Mouse (Mus musculus) brain, embryonic 14.5 days (tissue): ENCODE measurements at regions not wholly inside any gene's neighbourhood (a gene's known extent, or its start where the extent isn't known, plus 50 kb on each side); places are given as distances from the start of the nearest gene placed in this dataset.

Source experiments
- CTCF ChIP-seq: fragments of 200-500 bp; IDR thresholded peaks from 2 replicates; pipeline ENCODE4 v1.5.1; 2012; ENCODE audit warnings: inconsistent platforms, mild to moderate bottlenecking, moderate library complexity, borderline replicate concordance; ENCODE audit not compliant: insufficient read depth, insufficient read length; ENCODE audit errors: extremely low read depth
- POLR2A ChIP-seq: fragments of 200-500 bp; IDR thresholded peaks from 2 replicates; pipeline ENCODE4 v1.6.1; 2012; ENCODE audit warnings: mild to moderate bottlenecking, inconsistent platforms, borderline replicate concordance; ENCODE audit not compliant: poor library complexity, insufficient read depth, insufficient read length, severe bottlenecking; ENCODE audit errors: extremely low read depth

DNA sequence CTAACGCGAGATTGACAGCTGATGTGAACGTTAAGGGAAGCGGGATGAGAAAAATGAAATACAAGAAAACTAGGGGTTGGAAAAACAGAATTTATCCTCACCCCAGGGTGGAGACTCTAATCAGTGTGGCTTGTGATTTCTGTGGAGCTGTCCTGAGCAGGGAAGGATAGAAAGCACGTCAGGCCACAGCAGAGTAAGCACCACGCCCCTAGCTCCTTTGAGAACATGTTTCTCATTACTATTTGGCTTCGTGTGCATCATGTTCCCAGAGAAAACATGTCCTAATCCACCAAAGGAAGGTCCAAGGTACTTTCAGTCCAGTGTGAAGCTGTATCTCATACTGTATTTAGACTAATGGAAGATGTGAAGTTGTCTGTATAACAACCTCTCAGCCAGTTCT, 65.9 kb upstream of the Otud4 start:
- TF ChIP-seq CTCF (no peak), POLR2A (no peak)
